Mouse (Mus musculus) MEL (cell line): ENCODE results near the gene 1810013L24Rik. TPM values are rescaled to one million over a fixed set of nuclear protein-coding genes. Genes with fewer than 3 reads are reported as not detected.

Source experiments
- DNase-seq: peaks from one replicate; pipeline ENCODE4 v3.0.0; 2011; ENCODE audit warnings: low read depth, low spot score
- H3K27ac ChIP-seq: 2 replicates; pipeline ENCODE4 v1.5.1; 2012; ENCODE audit warnings: low read depth, mild to moderate bottlenecking, control low read depth, low read length, moderate library complexity; ENCODE audit not compliant: control insufficient read depth
- H3K27me3 ChIP-seq, 2 experiments: fragments of 150-350 bp in 1 of 2; sonication (generic) in 1 of 2; 2 replicates each; pipeline ENCODE4 v1.6.1; 2012; ENCODE audit warnings: low read length in 2 of 2, mild to moderate bottlenecking in 2 of 2, improper control_type of control experiment in 1 of 2, moderate library complexity in 1 of 2; ENCODE audit not compliant: insufficient read depth in 2 of 2, control insufficient read depth in 1 of 2
- H3K36me3 ChIP-seq, 2 experiments: 2 replicates each; pipeline ENCODE4 v1.6.1; 2012 to 2014; ENCODE audit warnings: low read length in 2 of 2, improper control_type of control experiment in 1 of 2, inconsistent platforms in 1 of 2, mild to moderate bottlenecking in 1 of 2; ENCODE audit not compliant: insufficient read depth in 2 of 2, control insufficient read depth in 1 of 2
- H3K4me1 ChIP-seq, 2 experiments: fragments of 150-350 bp in 1 of 2; sonication (generic) in 1 of 2; 2 replicates each; pipeline ENCODE4 v1.6.1; 2012; ENCODE audit warnings: low read length in 2 of 2, improper control_type of control experiment in 1 of 2, mild to moderate bottlenecking in 1 of 2; ENCODE audit not compliant: insufficient read depth in 2 of 2, control insufficient read depth in 1 of 2
- H3K4me3 ChIP-seq, 2 experiments: fragments of 150-350 bp in 1 of 2; sonication (generic) in 1 of 2; 2 replicates each; pipeline ENCODE4 v1.5.1; 2012; ENCODE audit warnings: low read depth in 2 of 2, low read length in 2 of 2, mild to moderate bottlenecking in 2 of 2, moderate library complexity in 2 of 2, control low read depth in 1 of 2, improper control_type of control experiment in 1 of 2; ENCODE audit not compliant: control insufficient read depth in 1 of 2, insufficient read depth in 1 of 2
- H3K79me2 ChIP-seq: 2 replicates; pipeline ENCODE4 v1.6.1; 2012; ENCODE audit warnings: mild to moderate bottlenecking, low read length, moderate library complexity; ENCODE audit not compliant: control insufficient read depth, poor library complexity, insufficient read depth
- H3K9ac ChIP-seq: 2 replicates; pipeline ENCODE4 v1.6.1; 2012; ENCODE audit warnings: low read depth, mild to moderate bottlenecking, control low read depth, low read length, moderate library complexity; ENCODE audit not compliant: control insufficient read depth, poor library complexity, severe bottlenecking
- H3K9me3 ChIP-seq: fragments of 150-350 bp; sonication (generic); replicated peaks from 2 replicates; pipeline ENCODE4 v1.6.1; 2012; ENCODE audit warnings: mild to moderate bottlenecking, low read length, improper control_type of control experiment, moderate library complexity; ENCODE audit not compliant: insufficient read depth
- E2F4 ChIP-seq: IDR thresholded peaks from 2 replicates; pipeline ENCODE4 v1.6.1; 2011; ENCODE audit warnings: low read depth, low read length, improper control_type of control experiment, borderline replicate concordance
- EP300 ChIP-seq, 2 experiments: IDR thresholded peaks; 2 replicates each; pipeline ENCODE4 v1.6.1; 2011; ENCODE audit warnings: improper control_type of control experiment in 2 of 2, low read length in 2 of 2, low read depth in 1 of 2, mild to moderate bottlenecking in 1 of 2
- GATA1 ChIP-seq: IDR thresholded peaks from 2 replicates; pipeline ENCODE4 v1.6.1; 2011; ENCODE audit warnings: low read depth, low read length, improper control_type of control experiment
- HCFC1 ChIP-seq: IDR thresholded peaks from 2 replicates; pipeline ENCODE4 v1.6.1; 2012; ENCODE audit warnings: low read depth, mild to moderate bottlenecking, inconsistent platforms, low read length, improper control_type of control experiment, moderate library complexity
- JUND ChIP-seq: IDR thresholded peaks from 2 replicates; pipeline ENCODE4 v1.6.1; 2011; ENCODE audit warnings: low read depth, mild to moderate bottlenecking, improper control_type of control experiment, low read length
- KAT2A ChIP-seq: conservative IDR thresholded peaks from 2 replicates; pipeline ENCODE4 v1.6.1; 2012; ENCODE audit warnings: low read depth, low read length, improper control_type of control experiment, inconsistent platforms
- MAFK ChIP-seq: IDR thresholded peaks from 2 replicates; pipeline ENCODE4 v1.6.1; 2011; ENCODE audit warnings: low read depth, mild to moderate bottlenecking, low read length, improper control_type of control experiment, borderline replicate concordance
- MAX ChIP-seq: IDR thresholded peaks from 2 replicates; pipeline ENCODE4 v1.6.1; 2011; ENCODE audit warnings: low read length, improper control_type of control experiment
- MAZ ChIP-seq: IDR thresholded peaks from 2 replicates; pipeline ENCODE4 v1.6.1; 2012; ENCODE audit warnings: low read depth, mild to moderate bottlenecking, inconsistent platforms, low read length, improper control_type of control experiment
- MXI1 ChIP-seq: IDR thresholded peaks from 2 replicates; pipeline ENCODE4 v1.6.1; 2011; ENCODE audit warnings: mild to moderate bottlenecking, low read depth, low read length, improper control_type of control experiment
- MYB ChIP-seq: IDR thresholded peaks from 2 replicates; pipeline ENCODE4 v1.6.1; 2011; ENCODE audit warnings: mild to moderate bottlenecking, low read depth, low read length, improper control_type of control experiment
- NELFE ChIP-seq: IDR thresholded peaks from 2 replicates; pipeline ENCODE4 v1.6.1; 2011; ENCODE audit warnings: low read depth, low read length, improper control_type of control experiment
- NRF1 ChIP-seq: IDR thresholded peaks from 2 replicates; pipeline ENCODE4 v1.6.1; 2014; ENCODE audit warnings: low read depth, mild to moderate bottlenecking, inconsistent platforms, low read length, improper control_type of control experiment, moderate library complexity; ENCODE audit not compliant: poor library complexity, insufficient read depth, severe bottlenecking
- POLR2A ChIP-seq, 2 experiments: IDR thresholded peaks; 2 replicates each; pipeline ENCODE4 v1.6.1; 2011 to 2012; ENCODE audit warnings: low read length in 2 of 2, mild to moderate bottlenecking in 2 of 2, control low read depth in 1 of 2, improper control_type of control experiment in 1 of 2, low read depth in 1 of 2, moderate library complexity in 1 of 2; ENCODE audit not compliant: control insufficient read depth in 1 of 2, insufficient read depth in 1 of 2, poor library complexity in 1 of 2
- POLR2AphosphoS2 ChIP-seq: IDR thresholded peaks from 2 replicates; pipeline ENCODE4 v1.6.1; 2011; ENCODE audit warnings: low read length, improper control_type of control experiment
- RAD21 ChIP-seq: IDR thresholded peaks from 2 replicates; pipeline ENCODE4 v1.6.1; 2011; ENCODE audit warnings: mild to moderate bottlenecking, low read depth, low read length, improper control_type of control experiment
- SMC3 ChIP-seq: IDR thresholded peaks from 2 replicates; pipeline ENCODE4 v1.6.1; 2011; ENCODE audit warnings: low read depth, low read length, improper control_type of control experiment
- TAL1 ChIP-seq: IDR thresholded peaks from 2 replicates; pipeline ENCODE4 v1.6.1; 2012; ENCODE audit warnings: mild to moderate bottlenecking, inconsistent platforms, low read length, moderate library complexity, mixed read lengths
- TBP ChIP-seq: IDR thresholded peaks from 2 replicates; pipeline ENCODE4 v1.8.0; 2011; ENCODE audit warnings: low read depth, low read length, improper control_type of control experiment
- TCF12 ChIP-seq: IDR thresholded peaks from 2 replicates; pipeline ENCODE4 v1.6.1; 2014; ENCODE audit warnings: low read depth, mild to moderate bottlenecking, inconsistent platforms, low read length, improper control_type of control experiment, moderate library complexity
- UBTF ChIP-seq: IDR thresholded peaks from 2 replicates; pipeline ENCODE4 v1.6.1; 2012; ENCODE audit warnings: low read depth, mild to moderate bottlenecking, inconsistent platforms, low read length, improper control_type of control experiment, moderate library complexity, borderline replicate concordance; ENCODE audit not compliant: insufficient read depth
- USF2 ChIP-seq, 2 experiments: IDR thresholded peaks; 2 replicates each; pipeline ENCODE4 v1.6.1; 2011 to 2012; ENCODE audit warnings: improper control_type of control experiment in 2 of 2, low read length in 2 of 2, borderline replicate concordance in 1 of 2, inconsistent platforms in 1 of 2, low read depth in 1 of 2, mild to moderate bottlenecking in 1 of 2; ENCODE audit not compliant: insufficient read depth in 1 of 2
- ZC3H11A ChIP-seq: IDR thresholded peaks from 2 replicates; pipeline ENCODE4 v1.6.1; 2012; ENCODE audit warnings: low read depth, mild to moderate bottlenecking, inconsistent platforms, low read length, improper control_type of control experiment
- ZNF384 ChIP-seq: IDR thresholded peaks from 2 replicates; pipeline ENCODE4 v1.6.1; 2012; ENCODE audit warnings: low read depth, mild to moderate bottlenecking, inconsistent platforms, low read length, improper control_type of control experiment
- polyA plus RNA-seq, 2 experiments: library from polyadenylated mRNA; stranded (reverse) in 1 of 2; unstranded in 1 of 2; fragments of >175 nt in 1 of 2; fragments of >200 nt in 1 of 2; gene quantifications; 2 replicates each; pipeline versions ENCODE4 v1.2.1 to v1.2.4; 2012; ENCODE audit warnings: low replicate concordance in 2 of 2, low read depth in 1 of 2; ENCODE audit not compliant: insufficient read length in 2 of 2, insufficient read depth in 1 of 2, missing spikeins in 1 of 2
- total RNA-seq: library from RNA; depleted of rRNA; stranded (reverse); fragments of 300-350 nt; gene quantifications from 2 replicates; pipeline ENCODE4 v1.2.3, GENCODE M21; 2012

1810013L24Rik gene
- total and polyA plus RNA-seq, 3 experiments = 27.6 to 154 (median 29.9) TPM

- DNase-seq = no peak
- Histone ChIP-seq H3K27me3 (no peaks in the 10 kb centered on the region), H3K9me3 (no peaks in the 10 kb centered on the region), H3K9ac (no peak overlapping the region), H3K4me1 (peaks cover 0 to 8% of the 10 kb centered on the region in 2 experiments; a peak in 3 of 4 replicates), H3K36me3 (peaks cover 25 to 35% of the 10 kb centered on the region in 2 experiments), H3K27ac (no peak overlapping the region), H3K79me2 (peaks cover 30% of the 10 kb centered on the region), H3K4me3 (no peak overlapping the region)
- TF ChIP-seq HCFC1 (no peak), MXI1 (no peak), MAFK (no peak), POLR2A (IDR thresholded peaks at IDR 0.05; ENCODE audit: control insufficient read depth in 1 of 2, insufficient read depth in 1 of 2, low read depth in 1 of 2, low read length in 2 of 2, poor library complexity in 1 of 2) (no peak), SMC3 (no peak), GATA1 (no peak), TBP (no peak), TCF12 (no peak), ZNF384 (no peak), MAX (no peak), ZC3H11A (no peak), JUND (no peak), USF2 (IDR thresholded peaks at IDR 0.05; ENCODE audit: borderline replicate concordance in 1 of 2, insufficient read depth in 1 of 2, low read depth in 1 of 2, low read length in 2 of 2) (no peak), NELFE (no peak), KAT2A (no peak), E2F4 (no peak), TAL1 (no peak), EP300 (IDR thresholded peaks at IDR 0.05; ENCODE audit: low read depth in 1 of 2, low read length in 2 of 2) (no peak)
Observed at GRCm38 (mm10) chr16:8838921-8839320, 9.0 kb downstream of the 1810013L24Rik start.

- no peak overlapping the region for H3K27ac ChIP-seq
- H3K36me3 ChIP-seq = peaks cover 31 to 37% of the 10 kb centered on the region in 2 experiments
- no peak for TF ChIP-seq POLR2AphosphoS2
- no peak for TF ChIP-seq RAD21
- TF ChIP-seq MAZ = no peak
- TF ChIP-seq GATA1 = no peak
- TF ChIP-seq POLR2A (IDR thresholded peaks at IDR 0.05; ENCODE audit: control insufficient read depth in 1 of 2, insufficient read depth in 1 of 2, low read depth in 1 of 2, low read length in 2 of 2, poor library complexity in 1 of 2) = no peak
- no peak for TF ChIP-seq MYB
- no peak for TF ChIP-seq NRF1
- no peak for TF ChIP-seq UBTF
- TF ChIP-seq HCFC1 = no peak
- DNase-seq = no peak
- H3K9ac ChIP-seq = no peak overlapping the region
- no peak overlapping the region for H3K4me3 ChIP-seq
- H3K4me1 ChIP-seq = peaks cover 8 to 9% of the 10 kb centered on the region in 2 experiments; a peak in 3 of 4 replicates
- H3K27me3 ChIP-seq = no peaks in the 10 kb centered on the region
- H3K9me3 ChIP-seq = no peaks in the 10 kb centered on the region
- H3K79me2 ChIP-seq = peaks cover 33% of the 10 kb centered on the region
Observed at GRCm38 (mm10) chr16:8840557-8840956, 10.7 kb downstream of the 1810013L24Rik start.
